Mouse (Mus musculus) stomach, embryonic 16.5 days (tissue): ENCODE measurements around the gene Smpd1. TPM values are rescaled to one million over a fixed set of nuclear protein-coding genes. Genes with fewer than 3 reads are reported as not detected.

ENCODE experiments used
- ATAC-seq: fragments of 200-750 bp; cut with Nextera tagmentation; 2 replicates; pipeline ENCODE4 v1.8.0; 2017; ENCODE audit warnings: moderate number of reproducible peaks, moderate TSS enrichment; ENCODE audit not compliant: insufficient read depth, low FRiP score
- H3K27ac ChIP-seq: fragments of 300-500 bp; sonication (generic); 2 replicates; pipeline ENCODE4 v1.5.1; 2014; ENCODE audit warnings: low read length
- H3K27me3 ChIP-seq: fragments of 300-500 bp; sonication (generic); 2 replicates; pipeline ENCODE4 v1.6.1; 2014; ENCODE audit warnings: low read length, control low read depth, mixed read lengths; ENCODE audit not compliant: control insufficient read depth, insufficient read depth
- H3K36me3 ChIP-seq: fragments of 300-500 bp; sonication (generic); 2 replicates; pipeline ENCODE4 v1.6.1; 2014; ENCODE audit warnings: low read length; ENCODE audit not compliant: control insufficient read depth, insufficient read depth
- H3K4me1 ChIP-seq: fragments of 300-500 bp; sonication (generic); 2 replicates; pipeline ENCODE4 v1.6.1; 2014; ENCODE audit warnings: low read length, control low read depth, mixed read lengths; ENCODE audit not compliant: control insufficient read depth, insufficient read depth
- H3K4me2 ChIP-seq: fragments of 300-500 bp; sonication (generic); 2 replicates; pipeline ENCODE4 v1.6.1; 2014; ENCODE audit warnings: low read depth, low read length, mixed read lengths
- H3K4me3 ChIP-seq: fragments of 300-500 bp; sonication (generic); replicated peaks from 2 replicates; pipeline ENCODE4 v1.5.1; 2014; ENCODE audit warnings: mild to moderate bottlenecking, low read length
- H3K9ac ChIP-seq: fragments of 300-500 bp; sonication (generic); 2 replicates; pipeline ENCODE4 v1.6.1; 2014; ENCODE audit warnings: low read length
- H3K9me3 ChIP-seq: fragments of 300-500 bp; sonication (generic); replicated peaks from 2 replicates; pipeline ENCODE4 v1.6.1; 2016; ENCODE audit warnings: low read length, control low read depth; ENCODE audit not compliant: control insufficient read depth
- WGBS: fragments of 180-500 bp; shearing (Covaris S2); extraction: QIAGEN DNeasy Blood & Tissue Kit; methylation state at CpG from one replicate; pipeline ENCODE4 v1.1.7; 2014; 5-methylcytosine and 5-hydroxymethylcytosine counted together
- polyA plus RNA-seq: library from polyadenylated mRNA; unstranded; fragments of >200 nt; fragmentation: Nextera tagmentation; extraction: Ambion mirVana; gene quantifications from 2 replicates; pipeline ENCODE4 v1.2.1, GENCODE M21; 2015

Smpd1 gene
- polyA plus RNA-seq, 1 experiment from 2014 or later = 43.3 TPM

GRCm38 (mm10) chr7:105520201-105520600, 34.0 kb upstream of the Smpd1 start:
- Histone ChIP-seq H3K4me3 (no peak overlapping the region), H3K4me2 (no peak overlapping the region), H3K4me1 (no peaks in the 10 kb centered on the region), H3K36me3 (no peaks in the 10 kb centered on the region), H3K27me3 (no peaks in the 10 kb centered on the region), H3K27ac (no peak overlapping the region), H3K9me3 (no peaks in the 10 kb centered on the region), H3K9ac (no peak overlapping the region)
- ATAC-seq = no peak
- 37% methylated on average over 6 of the region's 6 CpGs for WGBS

GRCm38 (mm10) chr7:105524222-105524621, 29.9 kb upstream of the Smpd1 start:
- WGBS = 75% methylated on average over 2 of the region's 2 CpGs
- ATAC-seq = no peak
- Histone ChIP-seq H3K27ac (no peak overlapping the region), H3K27me3 (no peaks in the 10 kb centered on the region), H3K4me3 (no peak overlapping the region), H3K9me3 (no peaks in the 10 kb centered on the region), H3K4me1 (no peaks in the 10 kb centered on the region), H3K36me3 (no peaks in the 10 kb centered on the region), H3K4me2 (no peak overlapping the region), H3K9ac (no peak overlapping the region)

- ATAC-seq = no peak; the same call in 1 of the 2 replicates
- WGBS = 54% methylated on average over 1 of the region's 1 CpGs
Measured at GRCm38 (mm10) chr7:105527306-105527937, 26.7 kb upstream of the Smpd1 start.

GRCm38 (mm10) chr7:105528094-105528493, 26.1 kb upstream of the Smpd1 start:
- H3K4me2 ChIP-seq = no peak overlapping the region
- no peak for ATAC-seq
- no peak overlapping the region for H3K9ac ChIP-seq
- WGBS = 80% methylated on average over 4 of the region's 4 CpGs
- H3K27me3 ChIP-seq = no peaks in the 10 kb centered on the region
- no peak overlapping the region for H3K4me3 ChIP-seq
- no peaks in the 10 kb centered on the region for H3K4me1 ChIP-seq
- no peaks in the 10 kb centered on the region for H3K9me3 ChIP-seq
- H3K36me3 ChIP-seq = no peaks in the 10 kb centered on the region
- H3K27ac ChIP-seq = no peak overlapping the region

More at GRCm38 (mm10) chr7:105527306-105527937, 26.7 kb upstream of the Smpd1 start:
- Histone ChIP-seq H3K9me3 (no peaks in the 10 kb centered on the region), H3K27me3 (no peaks in the 10 kb centered on the region), H3K4me3 (no peak overlapping the region), H3K36me3 (no peaks in the 10 kb centered on the region), H3K27ac (no peak overlapping the region), H3K4me1 (no peaks in the 10 kb centered on the region), H3K4me2 (no peak overlapping the region), H3K9ac (no peak overlapping the region)

- H3K4me1 ChIP-seq = no peaks in the 10 kb centered on the region
- ATAC-seq = no peak
- H3K9ac ChIP-seq = no peak overlapping the region
- H3K36me3 ChIP-seq = no peaks in the 10 kb centered on the region
- H3K4me3 ChIP-seq = no peak overlapping the region
- no peaks in the 10 kb centered on the region for H3K9me3 ChIP-seq
- H3K27ac ChIP-seq = no peak overlapping the region
- no peak overlapping the region for H3K4me2 ChIP-seq
- no peaks in the 10 kb centered on the region for H3K27me3 ChIP-seq
- WGBS = 79% methylated on average over 3 of the region's 3 CpGs
Measured at GRCm38 (mm10) chr7:105534162-105534561, 20.0 kb upstream of the Smpd1 start.

GRCm38 (mm10) chr7:105545986-105546385, 8.2 kb upstream of the Smpd1 start:
- no peaks in the 10 kb centered on the region for H3K9me3 ChIP-seq
- H3K4me3 ChIP-seq = no peak overlapping the region
- ATAC-seq = no peak
- H3K27ac ChIP-seq = no peak overlapping the region
- no peak overlapping the region for H3K9ac ChIP-seq
- H3K4me2 ChIP-seq = no peak overlapping the region
- no peaks in the 10 kb centered on the region for H3K4me1 ChIP-seq
- H3K36me3 ChIP-seq = no peaks in the 10 kb centered on the region
- H3K27me3 ChIP-seq = no peaks in the 10 kb centered on the region
- WGBS = 65% methylated on average over 8 of the region's 8 CpGs

GRCm38 (mm10) chr7:105547970-105548369, 6.2 kb upstream of the Smpd1 start:
- H3K4me2 ChIP-seq = no peak overlapping the region
- no peak for ATAC-seq
- WGBS = 67% methylated on average over 7 of the region's 7 CpGs

GRCm38 (mm10) chr7:105549035-105549434, 5.1 kb upstream of the Smpd1 start:
- no peak overlapping the region for H3K9ac ChIP-seq
- no peaks in the 10 kb centered on the region for H3K27me3 ChIP-seq
- H3K27ac ChIP-seq = no peak overlapping the region
- 43% methylated on average over 6 of the region's 6 CpGs for WGBS
- H3K4me2 ChIP-seq = no peak overlapping the region
- H3K4me1 ChIP-seq = no peaks in the 10 kb centered on the region
- no peaks in the 10 kb centered on the region for H3K36me3 ChIP-seq
- no peaks in the 10 kb centered on the region for H3K9me3 ChIP-seq
- ATAC-seq = no peak
- no peak overlapping the region for H3K4me3 ChIP-seq

More at GRCm38 (mm10) chr7:105547970-105548369, 6.2 kb upstream of the Smpd1 start:
- no peaks in the 10 kb centered on the region for H3K9me3 ChIP-seq
- no peaks in the 10 kb centered on the region for H3K27me3 ChIP-seq
- H3K4me1 ChIP-seq = no peaks in the 10 kb centered on the region
- no peak overlapping the region for H3K4me3 ChIP-seq
- no peak overlapping the region for H3K27ac ChIP-seq
- H3K36me3 ChIP-seq = no peaks in the 10 kb centered on the region
- H3K9ac ChIP-seq = no peak overlapping the region

- ATAC-seq = no peak
- WGBS = 35% methylated on average over 26 of the region's 27 CpGs
- Histone ChIP-seq H3K9me3 (no peaks in the 10 kb centered on the region), H3K9ac (peak overlapping the region; percentile 84), H3K4me1 (peaks cover 7% of the 10 kb centered on the region), H3K4me2 (peak overlapping the region; percentile 75), H3K36me3 (0 out of 2 replicates have a peak, but pooled peaks cover 3% of the 10 kb centered on the region), H3K27ac (no peak overlapping the region), H3K4me3 (peak overlapping the region; percentile 66), H3K27me3 (no peaks in the 10 kb centered on the region)
Measured at GRCm38 (mm10) chr7:105553456-105554211, 526 bp upstream of the Smpd1 start.
